Mouse (Mus musculus): ENCODE data around the gene Sgca. TPM values are rescaled to one million over a fixed set of nuclear protein-coding genes. Genes with fewer than 3 reads are reported as not detected.
"Not testable (repeated sequence)": the region's sequence is repeated elsewhere in the genome, so short reads cannot be mapped to it uniquely, and the experiment has no call there.

Sgca gene
- polyA plus RNA-seq, 1 experiment from 2014 or later: not detected

DNA sequence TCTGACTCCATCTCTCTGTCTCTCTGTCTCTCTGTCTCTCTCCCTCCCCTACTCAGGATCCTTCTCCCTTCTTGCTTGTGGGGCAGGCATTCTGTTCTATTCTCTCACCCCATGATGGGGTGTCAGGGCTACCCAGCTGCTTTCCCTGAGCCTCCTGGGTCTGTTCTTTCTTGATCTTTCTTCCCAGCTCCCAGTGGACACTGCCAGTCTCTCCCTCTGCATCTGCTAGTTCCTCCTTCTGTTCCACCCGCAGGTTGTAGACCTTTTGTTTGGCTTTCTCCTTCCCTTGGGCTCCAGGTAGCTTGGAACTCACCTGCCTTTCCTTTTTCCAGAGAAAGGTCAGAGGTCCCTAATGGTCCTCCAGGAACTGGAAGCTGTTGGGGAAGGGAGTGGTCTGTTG, 35.3 kb upstream of the Sgca start:
- Histone ChIP-seq H3K4me2 (ENCODE audit: low read length) (peak overlapping the region; percentile 92), H3K4me3 (ENCODE audit: low read depth, low read length) (peak overlapping the region; percentile 91), H3K27me3 (replicated peaks; ENCODE audit: control insufficient read depth, insufficient read depth, low read length) (no peaks in the 10 kb centered on the region), H3K4me1 (ENCODE audit: control insufficient read depth, insufficient read depth, low read length) (peaks cover 44% of the 10 kb centered on the region), H3K9ac (ENCODE audit: low read length) (peak overlapping the region; percentile 99), H3K27ac (ENCODE audit: low read depth, low read length) (0 out of 2 replicates have a peak overlapping the region, but pooled peaks have one; percentile 55), H3K36me3 (ENCODE audit: control insufficient read depth, insufficient read depth, low read length) (peaks cover 25% of the 10 kb centered on the region), H3K9me3 (replicated peaks; ENCODE audit: control insufficient read depth, low read length) (no peaks in the 10 kb centered on the region)
- 29% methylated on average over 1 of the region's 1 CpGs for WGBS
- DNase-seq (ENCODE audit: low spot score) (no peak), ATAC-seq (no peak)

DNA sequence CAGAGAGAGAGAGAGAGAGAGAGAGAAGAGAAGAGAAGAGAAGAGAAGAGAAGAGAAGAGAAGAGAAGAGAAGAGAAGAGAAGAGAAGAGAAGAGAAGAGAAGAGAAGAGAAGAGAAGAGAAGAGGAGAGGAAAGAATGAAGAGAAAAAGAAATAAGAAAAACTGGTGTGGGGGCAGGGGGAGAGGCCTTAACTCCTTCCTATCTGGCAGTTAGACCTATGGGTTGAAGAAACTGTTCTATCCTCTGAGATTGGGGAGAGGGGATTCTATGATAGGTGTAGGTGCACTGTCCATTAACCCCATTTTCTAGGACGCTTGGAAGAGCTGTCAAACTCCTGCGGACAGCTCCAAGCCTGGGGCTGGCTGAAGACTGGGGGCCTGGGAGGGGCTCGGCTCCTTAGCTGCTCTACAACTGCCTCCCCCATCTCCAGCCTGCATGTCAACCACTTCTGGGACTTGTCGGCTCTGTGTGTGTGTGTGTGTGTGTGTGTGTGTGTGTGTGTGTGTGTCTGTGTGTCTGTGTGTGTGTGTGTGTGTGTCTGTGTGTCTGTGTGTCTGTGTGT, 34.8 kb upstream of the Sgca start:
- Histone ChIP-seq H3K9ac (ENCODE audit: low read length) (peak overlapping the region; percentile 99), H3K4me1 (ENCODE audit: control insufficient read depth, insufficient read depth, low read length) (peaks cover 46% of the 10 kb centered on the region), H3K4me3 (ENCODE audit: low read depth, low read length) (peak overlapping the region; percentile 91), H3K4me2 (ENCODE audit: low read length) (peak overlapping the region; percentile 92), H3K36me3 (ENCODE audit: control insufficient read depth, insufficient read depth, low read length) (peaks cover 21% of the 10 kb centered on the region), H3K27ac (ENCODE audit: low read depth, low read length) (peak overlapping the region; percentile 98)
- H3K27me3 ChIP-seq (replicated peaks; ENCODE audit: control insufficient read depth, insufficient read depth, low read length); DNase-seq (ENCODE audit: low spot score); ATAC-seq; H3K9me3 ChIP-seq (replicated peaks; ENCODE audit: control insufficient read depth, low read length): not testable (repeated sequence)
- 2% methylated on average over 4 of the region's 4 CpGs for WGBS

DNA sequence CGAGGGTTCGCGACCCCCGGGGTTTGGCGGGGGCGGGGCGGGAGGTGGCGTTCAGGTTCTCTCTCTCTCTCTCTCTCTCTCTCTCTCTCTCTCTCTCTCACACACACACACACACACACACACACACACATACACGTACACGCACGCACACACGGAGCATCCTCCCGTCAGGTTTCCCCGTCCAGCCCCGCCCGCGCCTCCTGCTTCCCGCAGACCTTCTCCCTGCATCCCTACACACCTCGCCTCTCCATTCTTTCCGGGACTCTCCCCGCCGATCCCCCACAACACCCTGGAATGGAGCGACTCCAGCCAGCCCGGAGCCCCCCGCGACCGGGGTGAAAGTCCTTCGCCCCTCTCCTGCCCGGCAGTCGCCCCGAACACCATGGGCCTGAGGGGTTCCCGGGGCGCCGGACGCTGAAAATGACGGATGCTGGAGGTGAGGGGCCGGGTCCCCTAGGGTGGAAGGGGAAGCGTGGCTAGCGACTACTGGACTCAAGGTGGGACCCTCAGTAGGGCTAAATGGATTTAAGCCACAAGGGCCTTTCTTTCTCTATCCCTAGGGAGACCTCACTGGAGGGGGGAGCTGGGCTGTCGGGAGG, 34.1 kb upstream of the Sgca start:
- H3K27ac ChIP-seq (ENCODE audit: low read depth, low read length): peak overlapping the region; percentile 98
- H3K4me1 ChIP-seq (ENCODE audit: control insufficient read depth, insufficient read depth, low read length): peaks cover 46% of the 10 kb centered on the region
- ATAC-seq (peak; percentile 54), DNase-seq (ENCODE audit: low spot score) (peak; percentile 69)
- H3K9me3 ChIP-seq (replicated peaks; ENCODE audit: control insufficient read depth, low read length): no peaks in the 10 kb centered on the region
- peaks cover 21% of the 10 kb centered on the region for H3K36me3 ChIP-seq (ENCODE audit: control insufficient read depth, insufficient read depth, low read length)
- H3K4me2 ChIP-seq (ENCODE audit: low read length): peak overlapping the region; percentile 92
- 1% methylated on average over 32 of the region's 40 CpGs for WGBS
- peak overlapping the region; percentile 91 for H3K4me3 ChIP-seq (ENCODE audit: low read depth, low read length)
- no peaks in the 10 kb centered on the region for H3K27me3 ChIP-seq (replicated peaks; ENCODE audit: control insufficient read depth, insufficient read depth, low read length)
- H3K9ac ChIP-seq (ENCODE audit: low read length): peak overlapping the region; percentile 99

DNA sequence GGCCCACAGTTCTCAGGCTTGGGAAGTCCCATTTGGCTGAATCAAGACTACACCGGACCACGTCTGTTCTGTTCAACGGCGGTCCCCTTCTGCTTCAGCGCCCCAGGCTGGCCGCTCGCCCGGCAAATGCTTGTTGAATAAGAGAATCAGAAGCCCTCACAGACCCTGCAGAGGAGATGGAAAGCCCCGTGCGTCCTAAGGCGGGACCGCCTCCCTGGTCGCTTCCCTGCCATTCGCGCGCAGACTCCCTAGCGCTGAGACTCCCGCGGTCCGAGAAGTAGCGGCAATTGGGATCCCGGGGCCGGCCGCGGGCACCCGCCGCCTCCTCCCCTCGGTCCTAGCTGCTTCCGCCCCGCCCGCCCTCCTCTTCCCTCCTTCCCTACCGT, 33.5 kb upstream of the Sgca start, which contains the start of gene Samd14:
Samd14 (plus strand) TSS at position 251 of the 386 bp plus-strand sequence.
- Histone ChIP-seq H3K4me2 (ENCODE audit: low read length) (peak within 1 kb of the TSS; percentile 92), H3K36me3 (ENCODE audit: control insufficient read depth, insufficient read depth, low read length) (peaks cover 21% of the 10 kb centered on the region), H3K4me3 (ENCODE audit: low read depth, low read length) (peak within 1 kb of the TSS; percentile 91), H3K9me3 (replicated peaks; ENCODE audit: control insufficient read depth, low read length) (no peaks in the 10 kb centered on the region), H3K27ac (ENCODE audit: low read depth, low read length) (peak within 1 kb of the TSS; percentile 98), H3K9ac (ENCODE audit: low read length) (peak within 1 kb of the TSS; percentile 99), H3K27me3 (replicated peaks; ENCODE audit: control insufficient read depth, insufficient read depth, low read length) (no peaks in the 10 kb centered on the region), H3K4me1 (ENCODE audit: control insufficient read depth, insufficient read depth, low read length) (peaks cover 46% of the 10 kb centered on the region)
- DNase-seq (ENCODE audit: low spot score) (peak; percentile 94), ATAC-seq (peak; percentile 85)
- under 1% methylated on average over 32 of the region's 32 CpGs for WGBS

DNA sequence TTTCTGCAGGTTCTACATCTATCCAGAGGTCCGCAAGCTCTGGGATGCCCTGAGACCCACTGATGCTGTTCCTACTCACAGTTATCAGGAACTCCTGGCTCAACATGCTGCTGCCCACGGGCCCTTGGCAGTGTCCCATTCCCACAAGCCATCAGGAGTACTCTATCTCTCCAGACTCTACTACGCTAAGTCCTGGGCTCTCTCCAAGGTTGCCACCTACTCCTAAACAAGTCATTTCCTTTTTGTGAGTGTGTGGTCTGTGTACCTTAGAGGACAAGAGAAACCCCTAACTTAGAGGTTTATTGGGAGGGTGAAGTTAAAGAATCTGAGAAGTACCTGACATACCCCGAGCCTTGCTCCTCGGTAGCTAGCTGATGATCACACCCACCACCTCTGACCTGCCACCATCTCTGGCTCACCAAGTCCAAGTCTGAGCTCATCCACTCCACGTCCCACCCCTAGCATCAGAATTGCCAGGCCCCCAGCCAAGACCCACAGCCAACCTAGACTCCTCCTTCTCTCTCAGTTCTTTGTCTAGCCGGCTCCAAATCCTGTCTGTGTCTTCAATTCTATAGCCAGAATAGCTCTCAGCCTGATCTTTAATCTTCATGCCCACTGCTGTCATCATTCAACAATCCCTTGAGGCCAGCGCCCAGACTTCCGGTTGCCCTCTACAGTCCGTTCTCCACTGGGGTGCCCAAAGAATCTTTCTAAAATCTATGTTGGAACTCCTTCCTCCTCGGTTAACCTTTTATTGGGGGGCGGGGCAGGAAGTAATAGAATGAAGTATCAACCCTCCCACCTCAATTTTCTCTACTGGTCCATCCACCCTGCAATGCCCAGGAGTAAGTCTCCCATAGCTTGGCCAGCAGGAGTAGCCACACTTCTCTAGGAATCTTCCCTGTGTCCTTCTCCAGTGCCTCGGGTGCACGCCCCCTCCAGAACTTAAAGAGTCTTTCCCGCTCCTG, 32.8 kb upstream of the Sgca start:
- WGBS: 31% methylated on average over 15 of the region's 15 CpGs
- peak overlapping the region; percentile 99 for H3K9ac ChIP-seq (ENCODE audit: low read length)
- H3K4me1 ChIP-seq (ENCODE audit: control insufficient read depth, insufficient read depth, low read length): peaks cover 43% of the 10 kb centered on the region
- peaks cover 20% of the 10 kb centered on the region for H3K36me3 ChIP-seq (ENCODE audit: control insufficient read depth, insufficient read depth, low read length)
- H3K9me3 ChIP-seq (replicated peaks; ENCODE audit: control insufficient read depth, low read length): no peaks in the 10 kb centered on the region
- ATAC-seq (peak; percentile 6; the same call in 1 of the 2 replicates), DNase-seq (ENCODE audit: low spot score) (peak; percentile 59)
- H3K27me3 ChIP-seq (replicated peaks; ENCODE audit: control insufficient read depth, insufficient read depth, low read length): no peaks in the 10 kb centered on the region
- H3K4me3 ChIP-seq (ENCODE audit: low read depth, low read length): peak overlapping the region; percentile 91
- H3K4me2 ChIP-seq (ENCODE audit: low read length): peak overlapping the region; percentile 92
- H3K27ac ChIP-seq (ENCODE audit: low read depth, low read length): peak overlapping the region; percentile 98

DNA sequence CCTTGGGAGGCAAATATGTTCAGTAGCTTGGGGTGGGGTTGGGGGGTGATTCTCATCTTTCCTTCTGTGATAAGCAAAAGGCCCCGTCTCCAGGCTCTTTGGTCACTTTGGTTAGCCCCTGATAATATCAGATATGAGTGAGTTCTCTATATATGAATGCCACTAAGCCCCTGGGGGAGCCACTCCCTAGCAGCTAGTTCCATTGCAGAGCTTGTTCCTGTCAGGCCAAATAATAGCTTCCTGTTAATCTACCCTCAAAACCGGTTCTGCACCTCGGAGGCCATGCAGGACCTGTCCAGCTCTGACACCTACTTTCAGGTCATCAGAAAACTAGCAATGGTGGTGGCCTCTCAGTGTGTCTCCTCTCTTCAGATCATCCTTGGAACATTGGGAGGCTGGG, 31.3 kb upstream of the Sgca start:
- DNase-seq (ENCODE audit: low spot score) (no peak), ATAC-seq (no peak)
- H3K27ac ChIP-seq (ENCODE audit: low read depth, low read length): peak overlapping the region; percentile 80
- 0 out of 2 replicates have a peak overlapping the region, but pooled peaks have one; percentile 60 for H3K9ac ChIP-seq (ENCODE audit: low read length)
- H3K4me2 ChIP-seq (ENCODE audit: low read length): peak overlapping the region; percentile 68
- WGBS: 81% methylated on average over 3 of the region's 3 CpGs
- H3K4me1 ChIP-seq (ENCODE audit: control insufficient read depth, insufficient read depth, low read length): peaks cover 31% of the 10 kb centered on the region
- H3K36me3 ChIP-seq (ENCODE audit: control insufficient read depth, insufficient read depth, low read length): peaks cover 35% of the 10 kb centered on the region
- no peaks in the 10 kb centered on the region for H3K27me3 ChIP-seq (replicated peaks; ENCODE audit: control insufficient read depth, insufficient read depth, low read length)
- no peak overlapping the region for H3K4me3 ChIP-seq (ENCODE audit: low read depth, low read length)
- H3K9me3 ChIP-seq (replicated peaks; ENCODE audit: control insufficient read depth, low read length): no peaks in the 10 kb centered on the region

DNA sequence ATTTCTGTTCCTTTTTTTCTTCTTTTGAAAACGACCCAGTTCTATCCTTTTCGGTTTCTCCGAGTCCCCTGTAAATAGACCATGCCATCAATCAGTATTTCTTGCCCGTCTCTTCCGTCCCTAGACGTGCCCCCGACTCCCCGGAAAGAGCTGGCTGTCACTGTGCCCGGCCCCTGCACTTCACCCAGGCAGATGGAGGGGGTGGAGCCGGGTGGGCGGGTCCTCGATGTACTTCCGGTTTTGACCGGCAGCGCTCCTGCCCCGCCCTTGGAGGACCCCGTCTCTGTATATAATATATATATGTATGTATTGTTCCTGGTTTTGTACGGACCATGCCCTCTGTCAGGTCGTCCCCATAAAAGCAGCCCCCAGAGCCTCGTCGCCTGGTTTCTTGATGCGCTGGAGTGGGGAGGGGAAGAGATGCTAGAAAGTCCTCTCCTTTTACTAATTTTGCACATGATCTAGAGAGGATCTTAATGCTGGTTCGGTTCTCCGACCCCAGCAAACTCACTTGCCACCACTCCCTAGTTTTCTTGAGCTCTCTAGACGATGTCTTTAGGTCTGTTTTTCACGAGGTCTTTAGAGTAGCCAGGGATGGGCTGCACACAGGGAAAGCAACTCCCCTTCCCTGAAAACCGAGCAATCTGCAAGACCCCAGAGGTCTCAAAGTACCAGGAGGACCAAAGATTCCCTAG, 30.5 kb upstream of the Sgca start:
- peaks cover 42% of the 10 kb centered on the region for H3K36me3 ChIP-seq (ENCODE audit: control insufficient read depth, insufficient read depth, low read length)
- peak overlapping the region; percentile 80 for H3K27ac ChIP-seq (ENCODE audit: low read depth, low read length)
- peak; percentile 90 for DNase-seq (ENCODE audit: low spot score)
- peak overlapping the region; percentile 68 for H3K4me2 ChIP-seq (ENCODE audit: low read length)
- H3K9ac ChIP-seq (ENCODE audit: low read length): peak overlapping the region; percentile 60
- H3K9me3 ChIP-seq (replicated peaks; ENCODE audit: control insufficient read depth, low read length): no peaks in the 10 kb centered on the region
- 1% methylated on average over 27 of the region's 27 CpGs for WGBS
- H3K4me1 ChIP-seq (ENCODE audit: control insufficient read depth, insufficient read depth, low read length): peaks cover 23% of the 10 kb centered on the region
- H3K27me3 ChIP-seq (replicated peaks; ENCODE audit: control insufficient read depth, insufficient read depth, low read length): no peaks in the 10 kb centered on the region
- ATAC-seq: peak; percentile 58
- H3K4me3 ChIP-seq (ENCODE audit: low read depth, low read length): peak overlapping the region; percentile 30

DNA sequence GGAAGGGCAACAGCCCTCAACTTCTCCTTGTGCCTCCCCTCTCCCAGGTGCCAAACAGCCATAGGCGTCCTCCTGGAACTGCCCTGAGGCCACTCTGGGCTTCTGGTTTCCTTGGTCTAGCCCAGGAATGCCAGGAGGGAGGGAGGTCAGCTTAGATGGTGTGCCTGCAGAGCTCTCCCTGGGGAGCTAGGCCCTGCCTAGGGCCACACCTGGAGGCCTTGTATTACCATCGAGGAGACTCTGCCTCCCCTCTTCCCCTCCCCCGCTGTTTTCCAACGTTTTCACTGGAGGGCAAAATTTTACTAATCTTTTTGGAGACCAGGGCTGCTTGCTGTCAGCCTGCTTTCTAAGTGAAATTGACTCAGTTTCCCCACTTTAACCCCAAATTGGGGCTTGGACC, 29.9 kb upstream of the Sgca start:
- Histone ChIP-seq H3K36me3 (ENCODE audit: control insufficient read depth, insufficient read depth, low read length) (peaks cover 46% of the 10 kb centered on the region), H3K4me2 (ENCODE audit: low read length) (peak overlapping the region; percentile 68), H3K9me3 (replicated peaks; ENCODE audit: control insufficient read depth, low read length) (no peaks in the 10 kb centered on the region), H3K9ac (ENCODE audit: low read length) (peak overlapping the region; percentile 60; the same call in 1 of the 2 replicates), H3K27ac (ENCODE audit: low read depth, low read length) (peak overlapping the region; percentile 80), H3K4me1 (ENCODE audit: control insufficient read depth, insufficient read depth, low read length) (peaks cover 20% of the 10 kb centered on the region), H3K4me3 (ENCODE audit: low read depth, low read length) (peak overlapping the region; percentile 30; the same call in 1 of the 2 replicates), H3K27me3 (replicated peaks; ENCODE audit: control insufficient read depth, insufficient read depth, low read length) (no peaks in the 10 kb centered on the region)
- ATAC-seq (no peak), DNase-seq (ENCODE audit: low spot score) (peak; percentile 22)
- WGBS: 32% methylated on average over 4 of the region's 4 CpGs

All from forebrain, embryonic 14.5 days (tissue).